Mouse (Mus musculus) forebrain, embryonic 13.5 days (tissue): ENCODE data around the gene Clec1a. TPM values are rescaled to one million over a fixed set of nuclear protein-coding genes. Genes with fewer than 3 reads are reported as not detected.

Experiments
- ATAC-seq: fragments of 200-750 bp; cut with Nextera tagmentation; 2 replicates; pipeline ENCODE4 v1.8.0; 2017
- H3K27ac ChIP-seq: fragments of 300-500 bp; sonication (generic); 2 replicates; pipeline ENCODE4 v1.5.1; 2015; ENCODE audit warnings: inconsistent platforms, mild to moderate bottlenecking, moderate library complexity
- H3K27me3 ChIP-seq: fragments of 300-500 bp; sonication (generic); 2 replicates; pipeline ENCODE4 v1.6.1; 2015; ENCODE audit warnings: mild to moderate bottlenecking, inconsistent platforms
- H3K36me3 ChIP-seq: fragments of 300-500 bp; sonication (generic); 2 replicates; pipeline ENCODE4 v1.6.1; 2015; ENCODE audit warnings: mild to moderate bottlenecking, inconsistent platforms; ENCODE audit not compliant: poor library complexity, severe bottlenecking
- H3K4me1 ChIP-seq: fragments of 300-500 bp; sonication (generic); 2 replicates; pipeline ENCODE4 v1.6.1; 2015; ENCODE audit warnings: inconsistent platforms
- H3K4me2 ChIP-seq: fragments of 300-500 bp; sonication (generic); 2 replicates; pipeline ENCODE4 v1.6.1; 2015; ENCODE audit warnings: inconsistent platforms, mild to moderate bottlenecking, moderate library complexity
- H3K4me3 ChIP-seq: fragments of 300-500 bp; sonication (generic); 2 replicates; pipeline ENCODE4 v1.5.1; 2015; ENCODE audit warnings: mild to moderate bottlenecking, inconsistent platforms
- H3K9ac ChIP-seq: fragments of 300-500 bp; sonication (generic); 2 replicates; pipeline ENCODE4 v1.6.1; 2015; ENCODE audit warnings: mild to moderate bottlenecking, inconsistent platforms
- H3K9me3 ChIP-seq: fragments of 300-500 bp; sonication (generic); replicated peaks from 2 replicates; pipeline ENCODE4 v1.6.1; 2016; ENCODE audit warnings: inconsistent platforms
- WGBS: fragments of 180-500 bp; shearing (Covaris S2); methylation state at CpG from one replicate; pipeline ENCODE4 v1.1.7; 2015; 5-methylcytosine and 5-hydroxymethylcytosine counted together
- polyA plus RNA-seq: library from polyadenylated mRNA; unstranded; fragments of >200 nt; fragmentation: Nextera tagmentation; extraction: Ambion mirVana; gene quantifications from 2 replicates; pipeline ENCODE4 v1.2.1, GENCODE M21; 2015

The Clec1a gene
- polyA plus RNA-seq, 1 experiment from 2014 or later, result 0.89 TPM

DNA sequence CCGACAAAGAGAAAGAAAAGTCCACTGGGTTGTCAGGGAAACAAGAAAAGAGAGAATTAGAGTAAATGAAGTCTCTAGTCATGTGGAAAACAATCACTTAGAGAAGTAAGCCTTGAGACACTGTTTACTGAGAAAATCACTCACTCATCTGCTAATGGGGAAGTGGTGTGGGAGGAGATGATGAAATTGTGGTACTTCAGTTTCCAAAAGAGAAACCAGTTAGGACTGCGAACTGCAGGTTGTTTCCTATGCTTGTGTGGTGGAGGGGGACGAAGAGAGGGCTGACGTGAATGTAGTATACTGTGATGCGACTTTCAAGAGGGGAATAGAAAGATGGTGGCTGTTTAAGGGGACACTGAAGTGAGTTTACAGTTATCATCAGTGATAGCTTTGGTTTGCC, 17.6 kb downstream of the Clec1a start:
- 44% methylated on average over 5 of the region's 5 CpGs for WGBS
- ATAC-seq, result no peak
- Histone ChIP-seq H3K9me3 (no peaks in the 10 kb centered on the region), H3K4me3 (no peak overlapping the region), H3K4me1 (no peaks in the 10 kb centered on the region), H3K9ac (no peak overlapping the region), H3K27ac (no peak overlapping the region), H3K27me3 (no peaks in the 10 kb centered on the region), H3K4me2 (no peak overlapping the region), H3K36me3 (no peaks in the 10 kb centered on the region)

DNA sequence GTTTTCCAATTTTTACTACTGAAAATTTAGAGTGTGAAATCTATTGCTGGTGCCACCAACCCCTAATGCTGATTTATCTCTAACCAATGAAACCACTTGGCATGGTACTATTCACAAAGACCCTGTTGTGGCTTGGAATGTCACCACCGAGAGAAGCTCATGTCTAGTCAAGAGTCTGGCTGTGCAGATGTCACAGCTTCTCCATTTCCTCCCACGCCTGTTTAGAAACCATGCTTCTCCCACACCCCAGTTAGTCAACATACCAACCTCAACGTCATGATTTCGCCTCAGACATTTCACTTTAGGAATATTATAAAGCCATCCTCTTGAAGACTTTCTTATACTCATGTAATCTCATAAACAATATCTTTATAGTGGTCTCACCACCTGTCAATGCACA, 24.5 kb downstream of the Clec1a start:
- Histone ChIP-seq H3K36me3 (no peaks in the 10 kb centered on the region), H3K27me3 (no peaks in the 10 kb centered on the region), H3K9me3 (no peaks in the 10 kb centered on the region), H3K4me1 (0 out of 2 replicates have a peak, but pooled peaks cover 5% of the 10 kb centered on the region), H3K4me2 (no peak overlapping the region), H3K9ac (no peak overlapping the region), H3K27ac (no peak overlapping the region), H3K4me3 (no peak overlapping the region)
- WGBS, result 73% methylated on average over 4 of the region's 4 CpGs
- no peak for ATAC-seq

DNA sequence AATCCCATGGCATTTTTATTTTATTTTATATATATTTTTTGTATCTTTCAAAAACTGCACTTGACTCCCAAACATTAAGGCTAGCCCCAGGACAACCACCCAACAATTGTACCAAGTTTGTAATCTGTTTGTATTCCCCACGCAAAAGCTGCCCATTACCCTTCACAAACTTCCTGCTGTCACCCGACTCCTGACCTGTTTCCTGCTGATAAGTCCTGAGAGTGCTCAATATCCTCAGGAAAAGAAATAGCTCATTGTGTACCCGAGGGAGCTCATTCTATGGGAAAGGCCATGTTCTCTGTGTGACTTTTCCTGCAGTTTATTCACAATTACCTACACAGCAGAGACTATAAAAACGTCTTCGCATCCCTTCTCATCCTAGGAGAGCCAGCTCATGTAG, 26.0 kb downstream of the Clec1a start:
- no peak for ATAC-seq
- no peaks in the 10 kb centered on the region for H3K36me3 ChIP-seq
- H3K4me2 ChIP-seq, result no peak overlapping the region
- WGBS, result 41% methylated on average over 5 of the region's 5 CpGs
- H3K4me1 ChIP-seq, result 0 out of 2 replicates have a peak, but pooled peaks cover 5% of the 10 kb centered on the region
- no peaks in the 10 kb centered on the region for H3K27me3 ChIP-seq
- H3K9me3 ChIP-seq, result no peaks in the 10 kb centered on the region
- no peak overlapping the region for H3K4me3 ChIP-seq
- no peak overlapping the region for H3K9ac ChIP-seq
- no peak overlapping the region for H3K27ac ChIP-seq

DNA sequence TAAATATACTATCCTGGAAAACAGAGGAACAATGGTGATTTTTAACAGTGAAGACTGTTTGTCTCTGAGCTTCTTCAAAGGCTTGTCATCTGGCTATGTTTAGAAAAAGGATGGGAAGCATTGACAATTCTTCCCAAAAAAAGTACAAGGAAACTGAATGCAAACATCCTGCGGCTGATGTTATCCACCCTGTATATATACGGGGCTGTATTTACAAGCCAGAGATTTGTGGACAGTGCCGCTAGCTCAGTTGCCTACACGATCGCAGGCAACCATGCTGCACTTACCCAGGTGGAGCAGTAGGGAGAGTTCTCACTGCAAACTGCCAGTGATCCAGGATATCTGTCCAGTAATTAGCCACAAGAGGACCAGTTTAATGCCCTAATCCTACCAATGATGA, 26.6 kb downstream of the Clec1a start:
- H3K4me1 ChIP-seq, result 0 out of 2 replicates have a peak, but pooled peaks cover 5% of the 10 kb centered on the region
- 84% methylated on average over 5 of the region's 5 CpGs for WGBS
- no peaks in the 10 kb centered on the region for H3K36me3 ChIP-seq
- no peaks in the 10 kb centered on the region for H3K9me3 ChIP-seq
- H3K4me3 ChIP-seq, result no peak overlapping the region
- ATAC-seq, result no peak
- no peaks in the 10 kb centered on the region for H3K27me3 ChIP-seq
- no peak overlapping the region for H3K9ac ChIP-seq
- no peak overlapping the region for H3K4me2 ChIP-seq
- no peak overlapping the region for H3K27ac ChIP-seq

DNA sequence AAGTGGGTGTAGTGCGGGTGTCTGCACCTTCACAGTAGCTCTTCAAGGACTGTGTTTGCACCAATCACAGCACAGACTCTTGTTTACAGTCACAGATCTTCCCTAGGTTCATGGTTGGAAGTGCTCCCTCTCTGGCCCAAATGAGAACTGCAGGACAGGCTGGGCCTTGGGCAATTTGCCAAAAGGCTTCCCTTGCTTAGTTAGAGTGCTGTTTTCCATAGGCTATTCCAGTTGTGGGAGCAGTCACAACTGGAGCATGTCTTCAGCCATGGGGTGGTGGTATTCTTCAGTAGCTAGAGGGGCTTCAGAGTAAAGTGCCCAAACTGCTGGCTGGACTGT, 28.1 kb downstream of the Clec1a start:
- no peaks in the 10 kb centered on the region for H3K27me3 ChIP-seq
- H3K36me3 ChIP-seq, result no peaks in the 10 kb centered on the region
- peak; percentile 94 for ATAC-seq
- H3K9me3 ChIP-seq, result no peaks in the 10 kb centered on the region
- no peak overlapping the region for H3K9ac ChIP-seq
- 0 out of 2 replicates have a peak, but pooled peaks cover 5% of the 10 kb centered on the region for H3K4me1 ChIP-seq
- H3K27ac ChIP-seq, result no peak overlapping the region
- no peak overlapping the region for H3K4me3 ChIP-seq
- 12% methylated on average over 1 of the region's 1 CpGs for WGBS
- H3K4me2 ChIP-seq, result no peak overlapping the region; the same call in 1 of the 2 replicates

DNA sequence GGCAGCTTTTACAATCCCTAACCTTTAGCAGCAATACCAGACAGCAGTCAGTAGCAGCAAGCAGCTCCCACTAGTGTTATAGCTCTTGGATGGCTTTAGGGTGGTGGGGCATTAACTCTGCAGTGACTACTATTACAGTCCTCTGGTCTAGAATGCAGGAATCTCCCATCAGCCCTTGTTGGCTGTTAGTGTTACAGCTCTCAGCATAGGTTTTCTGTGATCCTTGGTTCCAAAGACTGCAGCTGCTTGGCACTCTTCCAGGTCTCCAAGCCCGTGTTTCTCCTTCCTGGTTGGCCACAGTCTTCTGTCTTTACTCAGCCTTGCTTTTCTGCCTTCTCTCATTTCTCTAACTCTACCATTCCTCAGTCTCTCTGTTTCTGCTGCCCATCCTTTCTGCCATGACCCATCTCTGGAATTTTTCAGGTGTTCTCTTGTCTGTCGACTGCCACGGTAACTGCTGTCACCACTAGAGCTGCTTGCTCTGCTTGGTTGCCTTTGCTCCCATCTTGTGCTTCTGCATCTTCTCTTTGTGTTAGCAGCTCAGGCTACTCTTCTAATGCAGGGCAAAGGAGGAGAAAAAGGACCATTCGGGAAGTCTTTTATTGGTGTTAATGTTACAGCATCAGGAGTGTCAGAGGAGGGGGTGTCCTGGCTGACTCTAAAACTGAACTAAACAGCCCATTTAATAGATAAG, 28.6 kb downstream of the Clec1a start:
- peak; percentile 77 for ATAC-seq
- 71% methylated on average over 4 of the region's 4 CpGs for WGBS
- Histone ChIP-seq H3K4me1 (0 out of 2 replicates have a peak, but pooled peaks cover 5% of the 10 kb centered on the region), H3K9me3 (no peaks in the 10 kb centered on the region), H3K27ac (no peak overlapping the region), H3K4me3 (no peak overlapping the region), H3K4me2 (no peak overlapping the region; the same call in 1 of the 2 replicates), H3K27me3 (no peaks in the 10 kb centered on the region), H3K36me3 (no peaks in the 10 kb centered on the region), H3K9ac (no peak overlapping the region)

DNA sequence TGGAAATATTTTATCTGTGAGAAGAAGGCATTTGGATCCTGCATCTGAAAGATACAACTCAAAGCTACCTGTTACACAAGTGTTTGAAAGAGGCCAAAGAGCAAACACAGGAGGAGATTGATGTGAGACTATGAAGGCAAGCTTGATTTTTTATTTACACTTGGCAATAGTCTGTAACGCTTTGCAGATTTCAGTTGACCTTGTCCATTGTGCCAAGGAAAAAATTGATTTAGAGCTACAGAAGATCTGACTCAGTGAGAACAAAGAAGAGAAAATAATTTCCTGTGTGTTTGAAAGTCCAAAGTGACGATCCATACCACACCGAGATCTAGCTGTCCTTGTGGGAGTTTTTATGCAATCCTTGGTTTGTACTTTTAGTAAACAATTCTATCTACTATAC, 29.5 kb downstream of the Clec1a start:
- H3K9ac ChIP-seq, result no peak overlapping the region
- H3K36me3 ChIP-seq, result no peaks in the 10 kb centered on the region
- no peak overlapping the region for H3K4me3 ChIP-seq
- H3K4me2 ChIP-seq, result no peak overlapping the region
- 92% methylated on average over 3 of the region's 3 CpGs for WGBS
- 0 out of 2 replicates have a peak, but pooled peaks cover 5% of the 10 kb centered on the region for H3K4me1 ChIP-seq
- H3K27me3 ChIP-seq, result no peaks in the 10 kb centered on the region
- H3K27ac ChIP-seq, result no peak overlapping the region
- no peaks in the 10 kb centered on the region for H3K9me3 ChIP-seq
- ATAC-seq, result no peak

DNA sequence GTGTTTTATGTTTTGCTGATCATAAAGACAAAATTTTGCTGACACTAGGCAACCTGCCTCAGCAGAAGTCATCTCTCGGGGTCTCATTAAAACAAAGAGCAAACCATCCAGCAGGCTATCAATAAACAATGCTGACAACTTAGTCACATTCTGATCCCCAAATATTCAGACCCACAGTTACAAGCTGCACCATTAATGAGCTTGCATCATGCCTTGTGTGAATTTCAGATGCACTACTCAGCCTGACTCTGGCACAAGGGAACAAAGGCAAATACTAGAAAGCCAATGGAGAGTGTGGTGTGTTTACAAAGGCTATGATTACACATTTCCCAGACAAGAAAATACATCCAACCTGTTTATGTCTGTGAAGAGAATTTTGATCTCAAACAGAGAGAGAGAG, 37.6 kb downstream of the Clec1a start:
- Histone ChIP-seq H3K4me2 (no peak overlapping the region), H3K27ac (no peak overlapping the region), H3K9me3 (no peaks in the 10 kb centered on the region), H3K4me3 (no peak overlapping the region), H3K4me1 (no peaks in the 10 kb centered on the region), H3K36me3 (no peaks in the 10 kb centered on the region), H3K27me3 (no peaks in the 10 kb centered on the region), H3K9ac (no peak overlapping the region)
- no peak for ATAC-seq
- 81% methylated on average over 1 of the region's 1 CpGs for WGBS

DNA sequence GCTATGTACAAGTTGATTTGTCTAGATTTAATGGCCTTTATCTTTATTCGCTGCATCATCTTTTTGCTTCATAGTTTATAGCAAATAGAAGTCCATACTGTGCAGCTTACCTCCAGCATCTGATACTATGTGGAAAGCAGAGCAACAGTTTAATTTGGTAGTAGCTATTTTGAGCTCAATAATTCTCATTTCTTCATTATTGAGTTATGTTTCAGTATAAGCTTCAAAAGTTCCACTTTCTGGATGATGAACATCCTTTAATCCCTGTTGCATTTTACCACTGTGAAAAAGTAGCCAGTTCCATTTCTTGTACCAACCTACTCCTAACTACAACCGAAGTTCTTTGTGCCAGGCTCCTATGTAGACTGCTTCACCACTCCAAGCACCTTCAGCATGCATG, 43.2 kb downstream of the Clec1a start, which contains the start of gene Clec9a:
Gene Clec9a, plus strand, starts transcription at position 301 of the 400 bp plus-strand sequence.
- no peak for ATAC-seq

DNA sequence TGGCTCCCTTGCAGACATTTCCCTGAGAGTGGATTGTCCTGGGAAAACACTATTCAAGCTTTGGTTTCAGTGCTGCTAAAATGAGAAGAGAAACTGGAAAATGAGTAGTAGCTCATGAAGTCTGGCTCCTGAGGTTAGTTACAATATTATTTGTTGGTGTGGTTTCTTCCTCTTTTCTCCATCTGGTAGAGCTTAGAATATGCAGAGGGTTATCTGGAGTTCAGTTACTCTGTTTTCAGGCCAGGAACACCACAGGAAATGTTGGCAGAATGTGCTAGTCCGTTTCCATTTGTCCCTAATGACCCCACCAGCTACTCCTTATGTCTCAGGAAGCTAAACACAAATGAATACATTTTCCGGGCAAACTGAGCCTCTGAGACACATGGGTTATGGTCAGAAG, 44.5 kb downstream of the Clec1a start:
- 71% methylated on average over 2 of the region's 2 CpGs for WGBS
- ATAC-seq, result no peak
- Histone ChIP-seq H3K36me3 (no peaks in the 10 kb centered on the region), H3K4me2 (no peak overlapping the region), H3K4me3 (no peak overlapping the region), H3K9ac (no peak overlapping the region), H3K27ac (no peak overlapping the region), H3K27me3 (no peaks in the 10 kb centered on the region), H3K9me3 (no peaks in the 10 kb centered on the region), H3K4me1 (no peaks in the 10 kb centered on the region)

More for the DNA sequence above, 43.2 kb downstream of the Clec1a start, which contains the start of gene Clec9a:
- Histone ChIP-seq H3K36me3 (no peaks in the 10 kb centered on the region), H3K9ac (no peak within 1 kb of the TSS), H3K4me2 (no peak within 1 kb of the TSS), H3K4me1 (no peaks in the 10 kb centered on the region), H3K9me3 (no peaks in the 10 kb centered on the region), H3K4me3 (no peak within 1 kb of the TSS), H3K27ac (no peak within 1 kb of the TSS), H3K27me3 (no peaks in the 10 kb centered on the region)
- 88% methylated on average over 2 of the region's 2 CpGs for WGBS

DNA sequence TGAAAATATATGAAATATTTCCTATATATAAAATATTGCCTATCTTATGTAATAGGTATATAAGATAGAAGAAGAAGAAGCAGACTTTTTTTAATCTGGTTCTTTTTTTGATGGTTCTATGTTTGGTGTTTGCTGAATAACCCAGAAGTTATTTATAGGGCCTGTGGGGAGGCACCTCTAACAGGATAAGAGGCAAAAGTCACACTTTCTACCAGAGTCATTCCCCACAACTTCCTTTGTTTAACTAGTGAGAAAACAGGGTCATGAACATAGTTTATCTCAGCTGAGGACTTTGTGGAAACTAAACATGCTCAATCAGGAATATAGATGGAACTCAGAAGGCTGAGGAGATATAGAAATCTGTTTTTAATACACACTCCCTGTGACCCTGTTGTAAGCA, 45.8 kb downstream of the Clec1a start:
- no peak for ATAC-seq
- Histone ChIP-seq H3K9me3 (no peaks in the 10 kb centered on the region), H3K27ac (no peak overlapping the region), H3K4me3 (no peak overlapping the region), H3K36me3 (no peaks in the 10 kb centered on the region), H3K4me2 (no peak overlapping the region), H3K4me1 (no peaks in the 10 kb centered on the region), H3K9ac (no peak overlapping the region), H3K27me3 (no peaks in the 10 kb centered on the region)

DNA sequence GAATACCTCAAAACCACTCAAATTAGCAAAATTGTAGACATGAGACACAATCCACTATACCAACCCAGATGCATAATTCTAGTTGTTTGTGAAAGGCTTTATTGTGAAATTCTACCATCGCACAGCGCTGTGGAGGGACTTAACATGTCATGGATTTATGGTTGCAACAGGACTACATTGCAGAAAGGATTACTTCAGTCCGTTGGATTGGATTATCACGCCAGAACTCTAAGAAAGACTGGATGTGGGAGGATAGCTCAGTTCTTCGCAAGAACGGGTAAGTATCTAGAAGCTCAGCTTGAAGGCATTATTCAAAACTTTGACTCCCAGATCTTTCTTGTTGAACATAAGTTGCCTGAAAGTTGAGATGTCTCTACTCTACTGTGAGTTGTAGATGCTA, 48.4 kb downstream of the Clec1a start:
- Histone ChIP-seq H3K4me1 (no peaks in the 10 kb centered on the region), H3K27me3 (no peaks in the 10 kb centered on the region), H3K4me3 (no peak overlapping the region), H3K4me2 (no peak overlapping the region), H3K9me3 (no peaks in the 10 kb centered on the region), H3K27ac (no peak overlapping the region), H3K36me3 (no peaks in the 10 kb centered on the region), H3K9ac (no peak overlapping the region)
- no peak for ATAC-seq
- 76% methylated on average over 6 of the region's 6 CpGs for WGBS

DNA sequence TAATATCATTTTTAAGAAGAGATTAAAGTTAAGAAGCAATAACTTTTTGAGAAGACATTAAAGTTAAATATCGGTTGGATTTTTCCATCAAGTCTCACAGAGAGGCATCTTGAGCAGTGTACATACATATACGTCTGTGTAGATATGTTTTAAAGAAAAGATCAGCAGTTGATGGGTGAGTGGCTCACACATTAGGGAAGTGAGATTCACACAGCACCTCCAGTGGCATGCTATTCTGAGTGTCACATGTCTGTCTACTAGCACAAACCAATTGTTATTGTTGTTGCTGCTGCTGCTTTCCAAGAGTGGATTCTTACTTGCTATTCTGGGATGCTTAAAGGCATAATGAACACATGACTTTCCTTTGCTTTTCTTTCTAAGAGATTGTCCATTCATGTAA, 49.4 kb downstream of the Clec1a start:
- Histone ChIP-seq H3K27me3 (no peaks in the 10 kb centered on the region), H3K9me3 (no peaks in the 10 kb centered on the region), H3K4me2 (no peak overlapping the region), H3K27ac (no peak overlapping the region), H3K36me3 (no peaks in the 10 kb centered on the region), H3K4me1 (no peaks in the 10 kb centered on the region), H3K4me3 (no peak overlapping the region), H3K9ac (no peak overlapping the region)
- WGBS, result 95% methylated on average over 2 of the region's 2 CpGs
- ATAC-seq, result no peak
